ENCODE assay signal across 9 mouse cellular contexts in genomic region chr15:57408498-57408897, GRCm38 (mm10).
A peak's percentile ranks its signal among the peaks of the same experiment; 100 is the strongest.
DNase-seq lines count a peak whose midpoint lies in the region; ATAC-seq lines count a peak whose summit lies in the region.
"Had no signal": no experiment of that assay in that cellular context is flagged by ENCODE, and none has a peak within 500 bp of the region (broad histone marks: within the 10 kb centered on the region; RNA-seq: fewer than 3 reads in every experiment).

No protein-coding gene starts in this region.

- H3K4me3 ChIP-seq in midbrain, embryonic 12.5 days: no peak overlapping the region
- no peak overlapping the region for H3K4me3 ChIP-seq in midbrain, embryonic 11.5 days (ENCODE audit: low read depth, low read length)
- H3K4me3 ChIP-seq in hindbrain, embryonic 14.5 days (replicated peaks; ENCODE audit: low read length): no peak overlapping the region
- no peak overlapping the region for H3K4me3 ChIP-seq in neural tube, embryonic 15.5 days (replicated peaks)
- H3K4me3 ChIP-seq: embryonic facial prominence, embryonic 15.5 days had no signal

- H3K4me1 ChIP-seq in midbrain, embryonic 12.5 days: no peaks in the 10 kb centered on the region
- no peaks in the 10 kb centered on the region for H3K4me1 ChIP-seq in midbrain, embryonic 11.5 days (ENCODE audit: control insufficient read depth, insufficient read depth, low read length)
- H3K4me1 ChIP-seq in hindbrain, embryonic 14.5 days (replicated peaks; ENCODE audit: control insufficient read depth, insufficient read depth, low read length): no peaks in the 10 kb centered on the region
- no peaks in the 10 kb centered on the region for H3K4me1 ChIP-seq in neural tube, embryonic 15.5 days
- H3K4me1 ChIP-seq: embryonic facial prominence, embryonic 15.5 days had no signal

- no peaks in the 10 kb centered on the region for H3K27me3 ChIP-seq in midbrain, embryonic 12.5 days
- no peaks in the 10 kb centered on the region for H3K27me3 ChIP-seq in midbrain, embryonic 11.5 days (ENCODE audit: control insufficient read depth, insufficient read depth, low read length)
- H3K27me3 ChIP-seq in hindbrain, embryonic 14.5 days (ENCODE audit: control insufficient read depth, insufficient read depth, low read length): no peaks in the 10 kb centered on the region
- no peaks in the 10 kb centered on the region for H3K27me3 ChIP-seq in neural tube, embryonic 15.5 days (replicated peaks)
- H3K27me3 ChIP-seq: embryonic facial prominence, embryonic 15.5 days had no signal

- no peak for DNase-seq in cerebellum, adult 11 months
- no peak for DNase-seq in midbrain, embryonic 11.5 days (ENCODE audit: low spot score, missing footprints)
- peak; percentile 79 for DNase-seq in hindbrain, embryonic 14.5 days (ENCODE audit: low spot score)
- no peak for DNase-seq in thymus, postnatal 14 days
- DNase-seq in urinary bladder, postnatal 25 days (ENCODE audit: low spot score): no peak

- no peaks in the 10 kb centered on the region for H3K9me3 ChIP-seq in midbrain, embryonic 12.5 days
- H3K9me3 ChIP-seq in midbrain, embryonic 11.5 days (ENCODE audit: control insufficient read depth, low read length): no peaks in the 10 kb centered on the region
- H3K9me3 ChIP-seq in hindbrain, embryonic 14.5 days (ENCODE audit: control insufficient read depth, low read length): no peaks in the 10 kb centered on the region
- no peaks in the 10 kb centered on the region for H3K9me3 ChIP-seq in neural tube, embryonic 15.5 days (replicated peaks)
- H3K9me3 ChIP-seq: embryonic facial prominence, embryonic 15.5 days had no signal

- 54% methylated on average over 2 of the region's 2 CpGs for WGBS in midbrain, embryonic 12.5 days
- 48% methylated on average over 2 of the region's 2 CpGs for WGBS in midbrain, embryonic 11.5 days
- WGBS in hindbrain, embryonic 14.5 days: 43% methylated on average over 2 of the region's 2 CpGs
- WGBS in neural tube, embryonic 15.5 days: 61% methylated on average over 2 of the region's 2 CpGs

- H3K9ac ChIP-seq in midbrain, embryonic 12.5 days (replicated peaks): no peak overlapping the region
- H3K9ac ChIP-seq in midbrain, embryonic 11.5 days (ENCODE audit: low read length): no peak overlapping the region
- H3K9ac ChIP-seq in hindbrain, embryonic 14.5 days: no peak overlapping the region
- no peak overlapping the region for H3K9ac ChIP-seq in neural tube, embryonic 15.5 days (replicated peaks)
- H3K9ac ChIP-seq: embryonic facial prominence, embryonic 15.5 days had no signal

- H3K36me3 ChIP-seq in midbrain, embryonic 12.5 days: no peaks in the 10 kb centered on the region
- H3K36me3 ChIP-seq in midbrain, embryonic 11.5 days (ENCODE audit: control insufficient read depth, insufficient read depth, low read length): no peaks in the 10 kb centered on the region
- no peaks in the 10 kb centered on the region for H3K36me3 ChIP-seq in hindbrain, embryonic 14.5 days (replicated peaks; ENCODE audit: control insufficient read depth, insufficient read depth)
- H3K36me3 ChIP-seq in neural tube, embryonic 15.5 days: no peaks in the 10 kb centered on the region
- H3K36me3 ChIP-seq: embryonic facial prominence, embryonic 15.5 days had no signal

- H3K27ac ChIP-seq in midbrain, embryonic 12.5 days (replicated peaks): no peak overlapping the region
- no peak overlapping the region for H3K27ac ChIP-seq in midbrain, embryonic 11.5 days (ENCODE audit: low read depth, low read length)
- no peak overlapping the region for H3K27ac ChIP-seq in hindbrain, embryonic 14.5 days
- no peak overlapping the region for H3K27ac ChIP-seq in neural tube, embryonic 15.5 days (replicated peaks)
- H3K27ac ChIP-seq: embryonic facial prominence, embryonic 15.5 days had no signal

- peak; percentile 56; the same call in 1 of the 2 replicates for ATAC-seq in cerebellum, adult (ENCODE audit: insufficient number of reproducible peaks, low FRiP score, low TSS enrichment)
- peak; percentile 19; the same call in 1 of the 2 replicates for ATAC-seq in midbrain, embryonic 12.5 days (ENCODE audit: low FRiP score, low read depth)
- ATAC-seq in midbrain, embryonic 11.5 days (ENCODE audit: low FRiP score): no peak
- ATAC-seq in hindbrain, embryonic 14.5 days (ENCODE audit: low FRiP score): peak; percentile 60; the same call in 1 of the 2 replicates
- 0 out of 2 replicates have a peak, but pooled peaks have one; percentile 24 for ATAC-seq in neural tube, embryonic 15.5 days (ENCODE audit: low FRiP score)

- H3K4me2 ChIP-seq in midbrain, embryonic 12.5 days (replicated peaks): no peak overlapping the region
- H3K4me2 ChIP-seq in midbrain, embryonic 11.5 days: no peak overlapping the region
- no peak overlapping the region for H3K4me2 ChIP-seq in hindbrain, embryonic 14.5 days (replicated peaks)
- H3K4me2 ChIP-seq in neural tube, embryonic 15.5 days: no peak overlapping the region
- H3K4me2 ChIP-seq: embryonic facial prominence, embryonic 15.5 days had no signal
